Mouse (Mus musculus) megakaryocyte, embryonic 14.5 days (primary cell): Measurements from ENCODE around the gene Dctd.

ENCODE experiments used
- FLI1 ChIP-seq: IDR thresholded peaks from 2 replicates; pipeline ENCODE4 v1.6.1; 2012; ENCODE audit warnings: low read length, inconsistent platforms, mixed read lengths
- GATA1 ChIP-seq: IDR thresholded peaks from 3 replicates; pipeline ENCODE4 v1.6.1; 2012; ENCODE audit warnings: mixed read lengths, low read length, inconsistent platforms, borderline replicate concordance

DNA sequence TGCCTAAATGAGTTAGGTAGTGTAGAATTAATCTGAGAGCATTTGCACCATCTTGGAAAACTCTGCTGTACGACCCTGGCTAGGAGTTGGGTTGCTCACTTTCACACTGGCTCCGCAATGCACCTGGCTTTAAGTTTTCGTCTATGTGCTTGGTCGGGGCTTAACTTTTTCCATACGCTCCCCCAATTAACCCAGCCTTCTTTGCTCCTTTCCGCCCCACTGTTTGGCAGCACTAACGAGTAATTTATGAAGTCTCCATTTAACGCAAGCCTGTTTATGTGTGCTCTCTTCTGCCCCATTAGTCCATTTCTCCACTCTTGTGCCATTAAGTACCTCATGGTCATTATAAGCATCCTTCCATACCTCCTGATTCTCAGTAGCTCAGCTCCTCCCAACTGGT is 8.2 kb upstream of the Dctd start:
- TF ChIP-seq GATA1 (no peak), FLI1 (no peak)
